Mouse (Mus musculus) CH12.LX (cell line): Measurements from ENCODE around the gene Dkkl1.

Experiments used
- CTCF ChIP-seq, 2 experiments: IDR thresholded peaks in 1 of 2; conservative IDR thresholded peaks in 1 of 2; 2 replicates each; pipeline ENCODE4 v1.5.1; 2011 to 2012; ENCODE audit warnings: low read depth in 2 of 2, low read length in 2 of 2, improper control_type of control experiment in 1 of 2, inconsistent platforms in 1 of 2, mild to moderate bottlenecking in 1 of 2, moderate library complexity in 1 of 2
- USF1 ChIP-seq: IDR thresholded peaks from 2 replicates; pipeline ENCODE4 v1.6.1; 2014; ENCODE audit warnings: low read depth, mild to moderate bottlenecking, inconsistent platforms, low read length, improper control_type of control experiment

GRCm38 (mm10) chr7:45257063-45257840 lies 45.3 kb upstream of the Dkkl1 start:
- no peak for TF ChIP-seq CTCF (conservative IDR thresholded peaks at IDR 0.05 in 1 of 2, IDR thresholded peaks at IDR 0.05 in 1 of 2; ENCODE audit: low read depth in 2 of 2, low read length in 2 of 2)
- TF ChIP-seq USF1 = no peak
